Mouse (Mus musculus) lung, embryonic 15.5 days (tissue): ENCODE results near the gene Asb16. TPM values are rescaled to one million over a fixed set of nuclear protein-coding genes. Genes with fewer than 3 reads are reported as not detected.
A peak's percentile ranks its signal among the peaks of the same experiment; 100 is the strongest.

Source experiments
- ATAC-seq: fragments of 200-750 bp; cut with Nextera tagmentation; 2 replicates; pipeline ENCODE4 v1.8.0; 2017; ENCODE audit warnings: moderate number of reproducible peaks, borderline replicate concordance; ENCODE audit not compliant: low FRiP score, low TSS enrichment; ENCODE audit errors: extremely low read depth
- H3K27ac ChIP-seq: fragments of 300-500 bp; sonication (generic); 2 replicates; pipeline ENCODE4 v1.5.1; 2015; ENCODE audit warnings: moderate library complexity, mild to moderate bottlenecking, inconsistent platforms
- H3K27me3 ChIP-seq: fragments of 300-500 bp; sonication (generic); 2 replicates; pipeline ENCODE4 v1.6.1; 2015; ENCODE audit warnings: inconsistent platforms
- H3K36me3 ChIP-seq: fragments of 300-500 bp; sonication (generic); 2 replicates; pipeline ENCODE4 v1.6.1; 2015; ENCODE audit warnings: inconsistent platforms
- H3K4me1 ChIP-seq: fragments of 300-500 bp; sonication (generic); 2 replicates; pipeline ENCODE4 v1.6.1; 2015; ENCODE audit warnings: inconsistent platforms
- H3K4me2 ChIP-seq: fragments of 300-500 bp; sonication (generic); 2 replicates; pipeline ENCODE4 v1.6.1; 2015; ENCODE audit warnings: inconsistent platforms, mild to moderate bottlenecking, moderate library complexity
- H3K4me3 ChIP-seq: fragments of 300-500 bp; sonication (generic); 2 replicates; pipeline ENCODE4 v1.5.1; 2015; ENCODE audit warnings: mild to moderate bottlenecking, inconsistent platforms
- H3K9ac ChIP-seq: fragments of 300-500 bp; sonication (generic); 2 replicates; pipeline ENCODE4 v1.6.1; 2015; ENCODE audit warnings: inconsistent platforms
- H3K9me3 ChIP-seq: fragments of 300-500 bp; sonication (generic); 2 replicates; pipeline ENCODE4 v1.6.1; 2016; ENCODE audit warnings: inconsistent platforms
- WGBS: fragments of 180-500 bp; shearing (Covaris S2); methylation state at CpG from one replicate; pipeline ENCODE4 v1.1.7; 2015; 5-methylcytosine and 5-hydroxymethylcytosine counted together
- polyA plus RNA-seq: library from polyadenylated mRNA; unstranded; fragments of >200 nt; fragmentation: Nextera tagmentation; extraction: Ambion mirVana; gene quantifications from 2 replicates; pipeline ENCODE4 v1.2.1, GENCODE M21; 2015

The Asb16 gene
- 0.09 and 0.10 TPM in 2 replicates for polyA plus RNA-seq

DNA sequence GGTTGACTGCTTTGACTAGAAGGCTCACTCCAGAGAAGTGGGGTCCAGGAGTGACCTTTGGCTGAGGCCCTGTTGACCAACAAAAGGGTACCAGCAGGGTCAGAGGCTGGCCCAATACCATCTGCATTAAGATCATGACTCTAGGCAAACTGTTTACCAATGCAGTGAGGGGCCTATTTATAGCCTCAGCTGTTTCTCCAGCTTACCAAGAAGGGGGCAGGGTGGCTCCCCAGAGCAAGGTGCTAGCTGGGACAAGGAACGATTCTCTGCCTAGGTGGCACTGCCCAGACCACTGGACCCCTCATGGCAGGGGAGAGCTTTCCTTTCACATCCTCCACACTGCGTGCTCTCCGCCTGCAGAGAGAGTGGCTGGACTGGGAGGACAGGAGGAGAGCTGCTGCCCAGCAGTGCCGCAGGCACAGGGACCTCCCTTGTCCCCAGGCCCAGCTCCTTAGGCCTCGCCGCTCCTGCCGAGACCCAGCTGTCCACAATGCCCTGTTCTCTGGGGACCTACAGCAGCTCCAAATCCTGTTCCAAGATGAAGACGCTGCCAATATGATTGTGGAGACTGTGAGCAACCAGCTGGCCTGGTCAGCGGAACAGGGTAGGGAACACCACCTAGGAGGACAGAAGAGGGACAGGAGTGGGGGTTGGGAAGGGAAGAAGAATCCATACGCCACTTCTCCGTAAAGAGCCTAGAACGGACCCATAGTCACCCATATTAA, at the start of gene Asb16:
TSS of gene Asb16 (plus strand) at position 224 of the 725 bp plus-strand sequence.
- ATAC-seq = no peak
- Histone ChIP-seq H3K4me1 (0 out of 2 replicates have a peak, but pooled peaks cover 2% of the 10 kb centered on the region), H3K27ac (no peak within 1 kb of the TSS), H3K9ac (no peak within 1 kb of the TSS), H3K4me3 (no peak within 1 kb of the TSS), H3K36me3 (0 out of 2 replicates have a peak, but pooled peaks cover 4% of the 10 kb centered on the region), H3K27me3 (no peaks in the 10 kb centered on the region), H3K9me3 (no peaks in the 10 kb centered on the region), H3K4me2 (0 out of 2 replicates have a peak within 1 kb of the TSS, but pooled peaks have one; percentile 19)
- 81% methylated on average over 12 of the region's 12 CpGs for WGBS

DNA sequence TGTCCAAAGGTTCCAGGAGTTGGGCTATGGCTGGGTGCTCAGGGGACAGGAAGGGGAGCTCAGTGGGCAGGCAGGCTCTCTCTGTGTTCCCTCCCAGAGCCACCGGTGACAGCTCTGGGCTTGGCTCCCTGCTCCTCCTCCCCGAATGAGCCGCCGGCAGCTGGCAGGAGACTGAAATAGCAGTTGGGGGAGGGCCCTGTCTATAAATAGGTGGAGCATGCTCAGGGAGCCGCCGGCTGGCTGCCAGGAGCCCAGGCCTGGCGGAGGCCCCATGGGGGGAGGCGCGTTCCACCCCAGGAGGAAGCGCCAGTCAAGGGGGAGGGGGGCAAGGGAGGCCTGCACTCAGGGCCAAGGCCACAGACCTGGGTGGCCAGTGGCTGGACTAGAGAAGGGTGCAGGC, 49.8 kb upstream of the Asb16 start:
- H3K9me3 ChIP-seq = no peaks in the 10 kb centered on the region
- H3K27ac ChIP-seq = peak overlapping the region; percentile 93
- WGBS = 0% methylated on average over 10 of the region's 10 CpGs
- peak; percentile 84 for ATAC-seq
- H3K36me3 ChIP-seq = no peaks in the 10 kb centered on the region
- peak overlapping the region; percentile 89 for H3K4me2 ChIP-seq
- peak overlapping the region; percentile 50 for H3K4me3 ChIP-seq
- peaks cover 86% of the 10 kb centered on the region for H3K4me1 ChIP-seq
- peak overlapping the region; percentile 51 for H3K9ac ChIP-seq
- no peaks in the 10 kb centered on the region for H3K27me3 ChIP-seq

DNA sequence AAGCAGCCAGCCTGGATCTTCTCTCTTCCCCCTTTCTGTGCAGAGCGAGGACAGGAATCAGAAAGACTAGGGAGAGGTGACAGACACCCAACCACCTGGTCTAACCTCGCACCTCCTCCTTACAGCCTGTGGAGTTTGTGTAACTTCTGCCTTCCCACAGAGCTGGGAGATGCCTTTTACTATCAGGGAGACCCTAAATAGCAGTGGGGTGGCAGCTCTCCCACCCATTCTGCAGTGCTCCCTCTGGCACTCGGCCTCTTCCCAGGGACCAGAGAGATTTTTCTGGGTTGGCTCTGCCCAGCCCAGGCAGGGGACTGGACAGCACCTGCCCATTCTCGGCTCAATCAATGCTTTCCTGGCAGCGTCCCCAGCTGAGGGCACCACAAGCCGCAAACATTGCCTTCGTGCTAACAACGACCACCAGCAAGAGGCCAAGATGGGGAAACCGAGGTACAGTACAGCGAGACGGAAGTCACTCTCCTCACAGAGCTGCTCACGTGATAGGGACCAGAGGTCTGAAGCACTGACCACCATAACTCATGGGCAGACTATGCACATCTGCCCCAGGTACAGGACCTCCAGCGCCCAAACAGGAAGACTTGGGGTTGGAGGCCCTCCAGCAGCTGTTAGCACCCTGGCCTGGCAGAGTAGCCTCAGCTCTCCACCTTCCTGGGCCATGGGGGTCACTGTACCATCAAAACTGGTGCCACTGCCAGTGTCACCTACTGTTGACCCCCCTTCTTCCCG, 49.1 kb upstream of the Asb16 start:
- 0 out of 2 replicates have a peak overlapping the region, but pooled peaks have one; percentile 51 for H3K9ac ChIP-seq

DNA sequence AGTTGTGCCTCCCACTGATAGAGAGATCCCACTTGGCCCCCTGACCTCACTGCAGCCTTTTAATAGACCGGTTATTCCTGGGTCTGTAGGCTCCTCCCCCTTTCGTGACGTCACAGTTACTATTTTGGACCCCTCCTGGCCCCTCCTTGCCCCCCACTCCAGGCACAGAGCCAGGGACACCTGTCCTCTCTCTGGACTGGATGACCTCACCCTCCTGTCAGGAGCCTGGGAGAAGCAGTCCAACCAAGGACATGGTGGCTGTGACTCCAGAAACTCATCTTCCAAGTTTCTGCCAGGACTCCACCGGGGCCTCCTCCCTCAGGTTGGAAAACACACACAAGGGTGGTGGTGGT, 48.6 kb upstream of the Asb16 start:
- Histone ChIP-seq H3K4me3 (no peak overlapping the region), H3K4me2 (no peak overlapping the region), H3K27me3 (no peaks in the 10 kb centered on the region), H3K9ac (no peak overlapping the region), H3K36me3 (no peaks in the 10 kb centered on the region), H3K27ac (peak overlapping the region; percentile 87; the same call in 1 of the 2 replicates), H3K4me1 (peaks cover 85% of the 10 kb centered on the region), H3K9me3 (no peaks in the 10 kb centered on the region)
- ATAC-seq = no peak
- 40% methylated on average over 4 of the region's 4 CpGs for WGBS

More for the DNA sequence above, 49.1 kb upstream of the Asb16 start:
- no peaks in the 10 kb centered on the region for H3K27me3 ChIP-seq
- no peaks in the 10 kb centered on the region for H3K36me3 ChIP-seq
- H3K9me3 ChIP-seq = no peaks in the 10 kb centered on the region
- peaks cover 85% of the 10 kb centered on the region for H3K4me1 ChIP-seq
- peak overlapping the region; percentile 87 for H3K27ac ChIP-seq
- no peak for ATAC-seq
- H3K4me3 ChIP-seq = peak overlapping the region; percentile 50
- WGBS = 47% methylated on average over 14 of the region's 14 CpGs
- peak overlapping the region; percentile 89 for H3K4me2 ChIP-seq

DNA sequence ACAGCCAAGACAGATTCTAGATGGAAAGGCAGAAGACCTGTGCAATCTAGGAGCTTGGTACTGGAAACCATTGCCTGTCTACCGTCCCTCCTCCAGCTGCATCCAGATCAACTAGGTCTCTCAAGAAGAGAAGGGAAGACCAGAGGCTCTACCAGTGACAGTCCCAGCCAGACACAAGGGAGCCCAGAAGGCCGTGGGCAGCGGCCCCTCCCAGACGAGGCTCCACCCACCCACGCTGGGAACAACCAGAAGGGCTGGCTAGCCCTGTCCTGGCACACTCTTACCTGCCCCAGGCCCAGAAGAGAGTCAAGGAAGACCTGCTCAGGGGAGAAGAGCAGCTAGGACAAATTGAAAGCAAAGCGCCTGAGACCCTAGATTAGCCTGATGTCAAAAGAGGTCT, 48.1 kb upstream of the Asb16 start:
- no peak overlapping the region for H3K4me3 ChIP-seq
- no peak overlapping the region for H3K9ac ChIP-seq
- H3K4me2 ChIP-seq = no peak overlapping the region
- H3K27ac ChIP-seq = no peak overlapping the region
- H3K4me1 ChIP-seq = peaks cover 85% of the 10 kb centered on the region
- no peak for ATAC-seq
- H3K36me3 ChIP-seq = no peaks in the 10 kb centered on the region
- 55% methylated on average over 6 of the region's 6 CpGs for WGBS
- no peaks in the 10 kb centered on the region for H3K27me3 ChIP-seq
- H3K9me3 ChIP-seq = no peaks in the 10 kb centered on the region

DNA sequence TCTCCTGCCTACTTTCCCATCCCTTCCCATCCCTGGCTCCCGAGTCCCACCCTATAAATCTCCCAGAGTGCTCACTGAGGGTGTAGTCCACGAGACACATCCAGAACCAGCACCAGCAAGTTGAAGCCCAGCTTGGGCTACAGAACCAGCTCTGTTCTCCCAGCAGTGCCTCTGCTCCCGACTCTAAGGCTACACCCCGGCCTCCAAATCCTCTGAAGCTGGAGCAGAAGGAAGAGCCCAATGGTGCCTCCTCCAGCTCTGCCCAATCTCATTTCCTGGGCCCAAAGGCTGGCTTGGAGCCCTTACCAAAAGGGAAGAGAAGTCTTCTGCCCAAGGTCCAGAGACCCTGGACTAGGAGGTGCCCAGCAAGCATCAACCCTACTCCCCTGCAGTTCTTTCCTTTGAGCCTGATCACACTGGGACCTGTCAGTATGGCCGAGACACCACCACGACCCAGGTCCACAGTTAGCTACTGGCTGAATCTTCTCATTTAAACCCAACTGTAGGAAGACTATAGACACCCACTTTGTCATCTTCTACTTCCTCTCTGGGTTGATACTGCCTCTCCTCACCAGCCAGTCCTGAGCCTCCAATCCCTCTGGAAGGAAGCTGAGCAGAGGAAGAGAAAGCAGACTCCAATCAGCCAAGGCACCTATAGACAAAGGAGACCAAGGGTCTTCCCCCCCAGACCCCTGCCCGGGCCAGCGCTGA, 47.1 kb upstream of the Asb16 start:
- Histone ChIP-seq H3K27me3 (no peaks in the 10 kb centered on the region), H3K36me3 (no peaks in the 10 kb centered on the region), H3K4me3 (no peak overlapping the region), H3K4me2 (no peak overlapping the region), H3K4me1 (peaks cover 85% of the 10 kb centered on the region), H3K27ac (no peak overlapping the region), H3K9ac (no peak overlapping the region), H3K9me3 (no peaks in the 10 kb centered on the region)
- WGBS = 71% methylated on average over 8 of the region's 8 CpGs
- no peak for ATAC-seq

DNA sequence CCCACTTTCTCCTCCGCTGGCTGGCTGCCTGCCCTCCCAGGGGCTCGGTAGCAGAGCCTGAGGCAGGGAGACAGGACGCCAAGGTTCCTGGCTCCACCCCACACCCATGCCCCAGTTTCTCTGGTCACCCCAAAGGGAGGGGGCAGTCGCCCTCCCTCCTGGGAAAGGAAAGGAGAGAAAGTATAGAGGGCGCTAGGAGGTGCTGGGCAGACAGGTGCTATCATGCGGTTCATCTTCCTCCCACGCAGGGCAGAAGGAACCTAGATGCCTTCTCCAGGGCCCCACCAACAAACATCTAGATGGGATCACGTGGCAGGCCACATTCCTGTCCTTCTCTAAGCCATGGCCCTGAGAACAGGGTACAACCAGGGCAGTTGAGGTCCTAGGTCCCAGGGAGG, 46.6 kb upstream of the Asb16 start:
- Histone ChIP-seq H3K4me2 (no peak overlapping the region), H3K27me3 (no peaks in the 10 kb centered on the region), H3K9ac (no peak overlapping the region), H3K4me1 (peaks cover 85% of the 10 kb centered on the region), H3K36me3 (no peaks in the 10 kb centered on the region), H3K27ac (no peak overlapping the region), H3K9me3 (no peaks in the 10 kb centered on the region), H3K4me3 (no peak overlapping the region)
- ATAC-seq = no peak
- WGBS = 65% methylated on average over 8 of the region's 8 CpGs

DNA sequence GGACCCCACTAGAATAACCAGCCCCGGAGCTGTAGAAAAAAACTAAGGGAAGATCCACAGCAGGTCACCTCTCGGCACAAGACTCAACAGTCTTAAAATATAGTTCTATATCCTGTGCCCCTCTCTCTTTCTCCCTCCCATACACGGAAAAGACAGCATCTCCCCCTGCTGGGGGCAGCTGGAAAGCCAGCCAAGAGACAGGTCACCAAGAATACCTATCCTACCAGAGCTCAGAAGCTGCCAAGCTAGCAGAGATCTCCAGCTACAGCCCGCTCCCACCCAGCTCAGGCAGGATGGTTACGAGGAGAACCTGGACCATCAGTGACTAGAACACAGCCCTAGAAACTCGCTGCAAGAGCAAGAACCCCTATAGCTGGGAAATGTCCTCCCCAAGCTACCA, 45.4 kb upstream of the Asb16 start:
- no peak overlapping the region for H3K4me3 ChIP-seq
- peaks cover 85% of the 10 kb centered on the region for H3K4me1 ChIP-seq
- H3K9me3 ChIP-seq = no peaks in the 10 kb centered on the region
- 25% methylated on average over 6 of the region's 6 CpGs for WGBS
- H3K36me3 ChIP-seq = no peaks in the 10 kb centered on the region
- H3K27me3 ChIP-seq = no peaks in the 10 kb centered on the region
- no peak overlapping the region for H3K27ac ChIP-seq
- ATAC-seq = no peak
- no peak overlapping the region for H3K4me2 ChIP-seq
- no peak overlapping the region for H3K9ac ChIP-seq

DNA sequence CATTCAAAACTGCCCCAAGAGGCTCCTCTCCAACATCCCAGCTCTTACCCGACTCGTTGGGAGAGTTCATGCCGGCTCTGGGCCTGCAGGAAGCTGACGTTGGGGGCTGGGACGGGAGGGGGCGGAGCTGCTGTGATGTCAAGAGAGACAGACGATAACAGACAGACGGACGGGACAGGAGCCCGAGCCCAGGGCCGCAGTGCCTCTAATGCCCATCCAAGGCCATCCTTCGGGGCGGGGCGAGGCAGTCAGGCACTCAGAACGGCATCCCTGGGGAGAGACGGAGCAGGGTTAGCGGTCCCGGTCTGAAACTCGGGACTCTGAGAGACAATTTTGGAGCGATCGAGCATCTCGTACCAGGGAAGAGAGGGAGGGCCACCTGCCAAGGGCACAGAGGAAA, 43.9 kb upstream of the Asb16 start:
- no peaks in the 10 kb centered on the region for H3K36me3 ChIP-seq
- H3K9ac ChIP-seq = no peak overlapping the region
- H3K4me3 ChIP-seq = peak overlapping the region; percentile 11; the same call in 1 of the 2 replicates
- H3K9me3 ChIP-seq = no peaks in the 10 kb centered on the region
- peaks cover 86% of the 10 kb centered on the region for H3K4me1 ChIP-seq
- H3K27ac ChIP-seq = 0 out of 2 replicates have a peak overlapping the region, but pooled peaks have one; percentile 20
- no peaks in the 10 kb centered on the region for H3K27me3 ChIP-seq
- no peak for ATAC-seq
- WGBS = 6% methylated on average over 22 of the region's 22 CpGs
- peak overlapping the region; percentile 51 for H3K4me2 ChIP-seq

DNA sequence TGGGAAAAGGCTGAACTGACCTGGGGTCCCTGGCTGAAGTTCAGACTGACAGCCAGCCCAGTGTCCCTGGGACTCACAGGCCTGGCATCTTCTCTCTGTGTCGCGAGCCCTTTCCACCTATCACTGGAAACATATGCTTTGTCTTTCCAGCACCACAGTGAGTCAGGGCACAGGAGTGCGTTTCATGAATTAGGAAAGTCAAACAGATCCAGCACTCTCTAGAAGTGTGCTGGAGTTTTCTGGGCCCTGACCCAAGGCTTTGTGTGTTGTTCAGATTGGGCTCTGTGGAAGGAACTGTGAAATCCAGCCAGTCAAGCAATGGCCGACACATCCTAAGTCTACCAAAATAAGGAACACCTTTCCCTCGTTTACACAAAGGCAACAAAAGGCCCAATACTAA, 43.3 kb upstream of the Asb16 start:
- no peaks in the 10 kb centered on the region for H3K36me3 ChIP-seq
- H3K27me3 ChIP-seq = no peaks in the 10 kb centered on the region
- no peak overlapping the region; the same call in 1 of the 2 replicates for H3K4me3 ChIP-seq
- peaks cover 81% of the 10 kb centered on the region for H3K4me1 ChIP-seq
- WGBS = 50% methylated on average over 5 of the region's 5 CpGs
- no peak overlapping the region for H3K4me2 ChIP-seq
- no peak for ATAC-seq
- H3K9me3 ChIP-seq = no peaks in the 10 kb centered on the region
- peak overlapping the region; percentile 20; the same call in 1 of the 2 replicates for H3K27ac ChIP-seq
- H3K9ac ChIP-seq = no peak overlapping the region

DNA sequence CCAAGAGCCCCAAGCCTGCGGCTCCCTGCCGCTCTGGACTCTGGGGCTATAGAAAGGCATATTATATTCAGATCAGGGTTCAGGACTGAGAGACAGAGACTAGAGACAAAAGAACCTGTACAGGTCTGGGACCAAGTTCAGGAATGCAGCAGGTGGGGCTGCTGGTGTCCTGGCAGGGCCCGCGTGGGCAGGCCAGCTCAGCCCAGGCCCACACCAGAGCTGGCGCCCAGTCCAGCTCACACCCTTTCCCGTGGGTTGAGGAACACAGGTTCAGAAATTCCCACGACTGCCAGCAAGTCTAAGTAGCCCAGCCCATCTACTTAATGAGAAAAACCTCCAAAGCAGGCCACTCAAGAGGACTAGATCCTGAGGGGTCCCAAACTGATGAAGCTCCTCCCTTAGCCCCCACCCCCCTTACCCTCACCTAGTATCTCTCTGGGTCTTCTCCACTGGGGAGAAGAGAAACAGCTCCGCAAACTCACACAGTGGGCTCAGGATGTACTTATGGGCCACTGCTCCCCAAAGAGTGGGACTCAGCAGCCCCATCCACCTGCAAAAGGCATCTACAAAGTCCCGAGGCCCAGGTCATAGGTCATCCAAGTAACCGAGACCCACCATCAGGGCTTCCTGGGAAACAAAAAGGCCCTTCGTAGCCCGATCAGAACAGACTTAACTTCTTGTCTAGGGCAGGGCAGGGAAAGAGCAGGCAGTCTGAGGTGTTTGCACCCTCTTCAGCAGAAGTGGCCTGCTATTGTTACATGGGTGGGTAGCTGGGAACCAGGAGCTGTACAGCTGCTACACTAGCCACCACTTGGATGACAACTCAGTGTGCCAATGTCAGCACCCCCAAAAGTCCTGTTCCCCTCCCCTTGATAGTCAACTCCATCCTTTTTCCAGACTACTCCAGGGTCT, 42.2 kb upstream of the Asb16 start:
- H3K4me3 ChIP-seq = no peak overlapping the region
- no peaks in the 10 kb centered on the region for H3K27me3 ChIP-seq
- WGBS = 66% methylated on average over 12 of the region's 12 CpGs
- H3K4me2 ChIP-seq = 0 out of 2 replicates have a peak overlapping the region, but pooled peaks have one; percentile 90
- ATAC-seq = no peak
- no peak overlapping the region for H3K9ac ChIP-seq
- peaks cover 73% of the 10 kb centered on the region for H3K4me1 ChIP-seq
- peak overlapping the region; percentile 20; the same call in 1 of the 2 replicates for H3K27ac ChIP-seq
- no peaks in the 10 kb centered on the region for H3K9me3 ChIP-seq
- no peaks in the 10 kb centered on the region for H3K36me3 ChIP-seq
